In genomic region chr9:24777961-24778360, GRCm38 (mm10) we compare ENCODE assay signal across 11 mouse cellular contexts. TPM values are rescaled to one million over a fixed set of nuclear protein-coding genes. Genes with fewer than 3 reads are reported as not detected.
DNase-seq lines count a peak whose midpoint lies in the region; ATAC-seq and TF ChIP-seq lines count a peak whose summit lies in the region.
"Had no signal": no experiment of that assay in that cellular context is flagged by ENCODE, and none has a peak within 500 bp of the region (broad histone marks: within the 10 kb centered on the region; RNA-seq: fewer than 3 reads in every experiment).

No protein-coding gene starts in this region.

- peaks cover 2% of the 10 kb centered on the region; the same call in 1 of the 2 replicates for H3K27me3 ChIP-seq in testis, adult 2 months (ENCODE audit: control insufficient read depth, insufficient read depth, low read length)
- peaks cover 97% of the 10 kb centered on the region for H3K27me3 ChIP-seq in hindbrain, embryonic 13.5 days

- no peak overlapping the region for H3K27ac ChIP-seq in testis, adult 2 months (ENCODE audit: control insufficient read depth, insufficient read depth, low read depth, low read length)
- H3K27ac ChIP-seq in hindbrain, embryonic 13.5 days: no peak overlapping the region
- H3K27ac ChIP-seq: forebrain, embryonic 13.5 days had no signal

- DNase-seq in adrenal gland, postnatal 10 days: peak; percentile 13
- DNase-seq in adrenal gland, adult 8-10 months: no peak
- DNase-seq in testis, postnatal 14 days (ENCODE audit: low spot score): no peak
- no peak for DNase-seq in natural killer cell, adult 2 months (ENCODE audit: low spot score in 2 of 2)
- DNase-seq in frontal cortex, adult 2 months (ENCODE audit: extremely low spot score in 1 of 2, low spot score in 1 of 2): no peak

- no peaks in the 10 kb centered on the region for H3K9me3 ChIP-seq in hindbrain, embryonic 13.5 days
- H3K9me3 ChIP-seq: forebrain, embryonic 13.5 days had no signal

- H3K9ac ChIP-seq in hindbrain, embryonic 13.5 days: no peak overlapping the region
- H3K9ac ChIP-seq: forebrain, embryonic 13.5 days had no signal

- H3K4me1 ChIP-seq in testis, adult 2 months (ENCODE audit: control insufficient read depth, insufficient read depth, low read length): peaks cover 25% of the 10 kb centered on the region
- H3K4me1 ChIP-seq in hindbrain, embryonic 13.5 days (replicated peaks): peaks cover 34% of the 10 kb centered on the region

- WGBS in hindbrain, embryonic 13.5 days: under 1% methylated on average over 14 of the region's 14 CpGs

- TF ChIP-seq POLR2A in testis, adult 2 months (IDR thresholded peaks at IDR 0.05; ENCODE audit: control insufficient read depth, low read depth, low read length): no peak

- no peak for ATAC-seq in hindbrain, embryonic 13.5 days (ENCODE audit: low FRiP score)
- no peak for ATAC-seq in monocyte, adult 5-6 weeks (replicated peaks; ENCODE audit: insufficient number of reproducible peaks, low FRiP score, low TSS enrichment, poor library complexity, severe bottlenecking)
- ATAC-seq: forebrain, embryonic 13.5 days; intestine, embryonic 16.5 days had no signal

- peak overlapping the region; percentile 27; the same call in 1 of the 2 replicates for H3K4me2 ChIP-seq in hindbrain, embryonic 13.5 days
- H3K4me2 ChIP-seq: forebrain, embryonic 13.5 days had no signal

- H3K4me3 ChIP-seq in testis, adult 2 months (ENCODE audit: control insufficient read depth, low read depth, low read length): peak overlapping the region; percentile 3; the same call in 1 of the 2 replicates
- 0 out of 2 replicates have a peak overlapping the region, but pooled peaks have one; percentile 2 for H3K4me3 ChIP-seq in hindbrain, embryonic 13.5 days
- H3K4me3 ChIP-seq: forebrain, embryonic 13.5 days had no signal

- TF ChIP-seq CTCF in testis, adult 2 months (IDR thresholded peaks at IDR 0.05; ENCODE audit: control insufficient read depth, insufficient read depth, insufficient replicate concordance, low read depth, low read length): no peak

- H3K36me3 ChIP-seq in testis, adult 2 months (ENCODE audit: control insufficient read depth, insufficient read depth, low read length): no peaks in the 10 kb centered on the region
- no peaks in the 10 kb centered on the region for H3K36me3 ChIP-seq in hindbrain, embryonic 13.5 days

RNA-seq across cellular contexts. Expression of gene Tbx20, which starts 3.9 kb away (rescaled TPM):
- total RNA-seq in adrenal gland, postnatal 10 days (2021): 10 to 100 TPM; 17.8 to 18.2 TPM
- 10 to 100 TPM; 23.8 to 41.6 (median 29.0) TPM for total RNA-seq in adrenal gland, adult 8-10 months (2022)
- 0.01 TPM in 2 replicates for polyA plus RNA-seq in testis, adult 2 months (2012; rRNA removed)
- 2.1 TPM in 2 replicates for polyA plus RNA-seq in hindbrain, embryonic 13.5 days (2015; fragmentation: Nextera tagmentation; extraction: Ambion mirVana)
- polyA plus RNA-seq in frontal cortex, adult 2 months (2012; rRNA removed): not detected in 2 replicates
- total RNA-seq in monocyte, adult 5-6 weeks (2017): 0.11 TPM in 1 of 3 replicates, not detected in the others
- total RNA-seq: left cerebral cortex, postnatal 36 days had no signal

Comparison
In these comparisons a context has a peak if more than half of its experiments do, and no peak if none do; other contexts are left out.
1. RNA of gene Tbx20, which starts 3.9 kb away (total RNA-seq): 23.8 to 41.6 TPM in adrenal gland, adult 8-10 months and 17.8 to 18.2 TPM in adrenal gland, postnatal 10 days; 0.11 TPM in monocyte, adult 5-6 weeks; every median in the first group is over 10 times any median in the second.